Mouse (Mus musculus): ENCODE data around the gene Myh3. TPM values are rescaled to one million over a fixed set of nuclear protein-coding genes. Genes with fewer than 3 reads are reported as not detected.
"Not testable (repeated sequence)": the region's sequence is repeated elsewhere in the genome, so short reads cannot be mapped to it uniquely, and the experiment has no call there.

Myh3 gene
- polyA plus RNA-seq, 1 experiment = 1.4 TPM

- TF ChIP-seq CTCF (IDR thresholded peaks at IDR 0.05; ENCODE audit: extremely low read depth, insufficient read depth, low read length) = no peak
- no peak for TF ChIP-seq POLR2A (IDR thresholded peaks at IDR 0.05; ENCODE audit: extremely low read depth, insufficient read depth, low read length)
- H3K27ac ChIP-seq (ENCODE audit: insufficient read depth, low read length) = no peak overlapping the region
- no peak overlapping the region for H3K4me3 ChIP-seq (ENCODE audit: insufficient read depth, low read length)
Measured at GRCm38 (mm10) chr11:67083239-67083638, 5.1 kb downstream of the Myh3 start.

GRCm38 (mm10) chr11:67083712-67084340, 5.7 kb downstream of the Myh3 start:
- Histone ChIP-seq H3K4me3 (ENCODE audit: insufficient read depth, low read length) (no peak overlapping the region), H3K27ac (ENCODE audit: insufficient read depth, low read length) (no peak overlapping the region), H3K4me1 (ENCODE audit: control insufficient read depth, insufficient read depth, low read length) (no peaks in the 10 kb centered on the region)
- TF ChIP-seq POLR2A (IDR thresholded peaks at IDR 0.05; ENCODE audit: extremely low read depth, insufficient read depth, low read length) (no peak), CTCF (IDR thresholded peaks at IDR 0.05; ENCODE audit: extremely low read depth, insufficient read depth, low read length) (no peak)

More at GRCm38 (mm10) chr11:67083239-67083638, 5.1 kb downstream of the Myh3 start:
- no peaks in the 10 kb centered on the region for H3K4me1 ChIP-seq (ENCODE audit: control insufficient read depth, insufficient read depth, low read length)

GRCm38 (mm10) chr11:67085489-67085888, 7.4 kb downstream of the Myh3 start:
- Histone ChIP-seq H3K4me1 (ENCODE audit: control insufficient read depth, insufficient read depth, low read length) (no peaks in the 10 kb centered on the region), H3K27ac (ENCODE audit: insufficient read depth, low read length) (no peak overlapping the region), H3K4me3 (ENCODE audit: insufficient read depth, low read length) (no peak overlapping the region)
- TF ChIP-seq CTCF (IDR thresholded peaks at IDR 0.05; ENCODE audit: extremely low read depth, insufficient read depth, low read length) (peak; percentile 73), POLR2A (IDR thresholded peaks at IDR 0.05; ENCODE audit: extremely low read depth, insufficient read depth, low read length) (no peak)

GRCm38 (mm10) chr11:67086467-67087164, 8.5 kb downstream of the Myh3 start:
- no peak overlapping the region for H3K27ac ChIP-seq (ENCODE audit: insufficient read depth, low read length)
- no peak for TF ChIP-seq POLR2A (IDR thresholded peaks at IDR 0.05; ENCODE audit: extremely low read depth, insufficient read depth, low read length)
- no peak for TF ChIP-seq CTCF (IDR thresholded peaks at IDR 0.05; ENCODE audit: extremely low read depth, insufficient read depth, low read length)
- H3K4me1 ChIP-seq (ENCODE audit: control insufficient read depth, insufficient read depth, low read length) = no peaks in the 10 kb centered on the region
- no peak overlapping the region for H3K4me3 ChIP-seq (ENCODE audit: insufficient read depth, low read length)

GRCm38 (mm10) chr11:67087225-67087624, 9.1 kb downstream of the Myh3 start:
- no peaks in the 10 kb centered on the region for H3K4me1 ChIP-seq (ENCODE audit: control insufficient read depth, insufficient read depth, low read length)
- no peak overlapping the region for H3K4me3 ChIP-seq (ENCODE audit: insufficient read depth, low read length)
- no peak for TF ChIP-seq POLR2A (IDR thresholded peaks at IDR 0.05; ENCODE audit: extremely low read depth, insufficient read depth, low read length)
- H3K27ac ChIP-seq (ENCODE audit: insufficient read depth, low read length) = no peak overlapping the region

GRCm38 (mm10) chr11:67092354-67092753, 14.3 kb downstream of the Myh3 start:
- not testable (repeated sequence) for H3K4me3 ChIP-seq (ENCODE audit: insufficient read depth, low read length); H3K4me1 ChIP-seq (ENCODE audit: control insufficient read depth, insufficient read depth, low read length); H3K27ac ChIP-seq (ENCODE audit: insufficient read depth, low read length)

GRCm38 (mm10) chr11:67093201-67093600, 15.1 kb downstream of the Myh3 start:
- Histone ChIP-seq H3K4me3 (ENCODE audit: insufficient read depth, low read length) (no peak overlapping the region), H3K4me1 (ENCODE audit: control insufficient read depth, insufficient read depth, low read length) (no peaks in the 10 kb centered on the region), H3K27ac (ENCODE audit: insufficient read depth, low read length) (no peak overlapping the region)
- TF ChIP-seq CTCF (IDR thresholded peaks at IDR 0.05; ENCODE audit: extremely low read depth, insufficient read depth, low read length) (no peak), POLR2A (IDR thresholded peaks at IDR 0.05; ENCODE audit: extremely low read depth, insufficient read depth, low read length) (no peak)

- Histone ChIP-seq H3K4me1 (ENCODE audit: control insufficient read depth, insufficient read depth, low read length) (no peaks in the 10 kb centered on the region), H3K4me3 (ENCODE audit: insufficient read depth, low read length) (no peak overlapping the region), H3K27ac (ENCODE audit: insufficient read depth, low read length) (no peak overlapping the region)
- TF ChIP-seq CTCF (IDR thresholded peaks at IDR 0.05; ENCODE audit: extremely low read depth, insufficient read depth, low read length) = no peak
- no peak for TF ChIP-seq POLR2A (IDR thresholded peaks at IDR 0.05; ENCODE audit: extremely low read depth, insufficient read depth, low read length)
Measured at GRCm38 (mm10) chr11:67093652-67094051, 15.6 kb downstream of the Myh3 start.

- TF ChIP-seq POLR2A (IDR thresholded peaks at IDR 0.05; ENCODE audit: extremely low read depth, insufficient read depth, low read length) = no peak
- TF ChIP-seq CTCF (IDR thresholded peaks at IDR 0.05; ENCODE audit: extremely low read depth, insufficient read depth, low read length) = no peak
Measured at GRCm38 (mm10) chr11:67094470-67094869, 16.4 kb downstream of the Myh3 start.

GRCm38 (mm10) chr11:67097709-67098108, 19.6 kb downstream of the Myh3 start:
- Histone ChIP-seq H3K4me1 (ENCODE audit: control insufficient read depth, insufficient read depth, low read length) (0 out of 2 replicates have a peak, but pooled peaks cover 1% of the 10 kb centered on the region), H3K27ac (ENCODE audit: insufficient read depth, low read length) (no peak overlapping the region), H3K4me3 (ENCODE audit: insufficient read depth, low read length) (no peak overlapping the region)
- no peak for TF ChIP-seq CTCF (IDR thresholded peaks at IDR 0.05; ENCODE audit: extremely low read depth, insufficient read depth, low read length)
- no peak for TF ChIP-seq POLR2A (IDR thresholded peaks at IDR 0.05; ENCODE audit: extremely low read depth, insufficient read depth, low read length)

More at GRCm38 (mm10) chr11:67094470-67094869, 16.4 kb downstream of the Myh3 start:
- Histone ChIP-seq H3K27ac (ENCODE audit: insufficient read depth, low read length) (no peak overlapping the region), H3K4me1 (ENCODE audit: control insufficient read depth, insufficient read depth, low read length) (0 out of 2 replicates have a peak, but pooled peaks cover 1% of the 10 kb centered on the region), H3K4me3 (ENCODE audit: insufficient read depth, low read length) (no peak overlapping the region)
